Mouse (Mus musculus) megakaryocyte, embryonic 14.5 days (primary cell): ENCODE results near the gene Spsb4. TPM values are rescaled to one million over a fixed set of nuclear protein-coding genes. Genes with fewer than 3 reads are reported as not detected.
A peak's percentile ranks its signal among the peaks of the same experiment; 100 is the strongest.

Experiments
- H3K27me3 ChIP-seq: replicated peaks from 2 replicates; pipeline ENCODE3; 2012; ENCODE audit warnings: inconsistent platforms
- H3K36me3 ChIP-seq: replicated peaks from 2 replicates; pipeline ENCODE3; 2012; ENCODE audit warnings: low read length, inconsistent platforms, mixed read lengths
- H3K4me1 ChIP-seq: 2 replicates; pipeline ENCODE4 v1.6.1; 2012; ENCODE audit warnings: inconsistent platforms
- H3K4me3 ChIP-seq: replicated peaks from 2 replicates; pipeline ENCODE3; 2012; ENCODE audit warnings: moderate library complexity, mild to moderate bottlenecking, inconsistent platforms
- H3K9me3 ChIP-seq: 2 replicates; pipeline ENCODE4 v1.6.1; 2012; ENCODE audit warnings: inconsistent platforms
- FLI1 ChIP-seq: IDR thresholded peaks from 2 replicates; pipeline ENCODE4 v1.6.1; 2012; ENCODE audit warnings: low read length, inconsistent platforms, mixed read lengths
- GATA1 ChIP-seq: IDR thresholded peaks from 3 replicates; pipeline ENCODE4 v1.6.1; 2012; ENCODE audit warnings: mixed read lengths, low read length, inconsistent platforms, borderline replicate concordance
- polyA plus RNA-seq: library from polyadenylated mRNA; stranded (reverse); fragments of >175 nt; gene quantifications from 2 replicates; pipeline ENCODE4 v1.2.3, GENCODE M21; 2012; ENCODE audit warnings: low replicate concordance; ENCODE audit not compliant: insufficient read depth

The Spsb4 gene
- polyA plus RNA-seq, 1 experiment: not detected

DNA sequence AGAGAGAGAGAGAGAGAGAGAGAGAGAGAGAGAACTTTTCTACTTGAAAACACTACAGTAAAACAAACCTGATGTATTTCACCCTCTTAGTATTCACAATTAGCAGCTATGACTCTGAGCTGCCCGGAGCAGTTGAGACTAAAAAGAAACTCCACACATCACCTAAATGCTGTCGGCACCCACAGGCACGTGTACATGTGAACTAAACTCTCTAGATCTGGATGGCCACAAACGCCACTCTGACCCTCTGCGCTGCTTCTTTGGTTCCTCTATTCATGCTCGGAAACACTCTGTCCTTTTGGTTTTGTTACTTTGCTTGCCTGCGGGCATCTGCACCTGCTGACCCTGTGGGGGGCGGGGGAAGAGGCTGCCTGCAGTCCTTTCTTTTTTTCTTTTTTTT is 23.0 kb upstream of the Spsb4 start:
- Histone ChIP-seq H3K9me3 (peaks cover 12% of the 10 kb centered on the region), H3K27me3 (peaks cover 8% of the 10 kb centered on the region), H3K4me3 (no peak overlapping the region), H3K36me3 (no peaks in the 10 kb centered on the region), H3K4me1 (no peaks in the 10 kb centered on the region)
- TF ChIP-seq FLI1: no peak
- no peak for TF ChIP-seq GATA1

- TF ChIP-seq FLI1: no peak
- TF ChIP-seq GATA1: no peak
- Histone ChIP-seq H3K27me3 (peaks cover 8% of the 10 kb centered on the region), H3K9me3 (peaks cover 18% of the 10 kb centered on the region), H3K36me3 (no peaks in the 10 kb centered on the region), H3K4me3 (no peak overlapping the region), H3K4me1 (no peaks in the 10 kb centered on the region)
Measured at GRCm38 (mm10) chr9:97038010-97038409, 19.4 kb upstream of the Spsb4 start.

GRCm38 (mm10) chr9:97036656-97037055 is 18.0 kb upstream of the Spsb4 start:
- no peaks in the 10 kb centered on the region for H3K36me3 ChIP-seq
- peaks cover 18% of the 10 kb centered on the region for H3K9me3 ChIP-seq
- H3K4me3 ChIP-seq: no peak overlapping the region
- TF ChIP-seq GATA1 (no peak), FLI1 (no peak)
- peaks cover 10% of the 10 kb centered on the region for H3K27me3 ChIP-seq
- H3K4me1 ChIP-seq: no peaks in the 10 kb centered on the region

- Histone ChIP-seq H3K36me3 (no peaks in the 10 kb centered on the region), H3K4me3 (no peak overlapping the region), H3K4me1 (no peaks in the 10 kb centered on the region), H3K9me3 (peaks cover 23% of the 10 kb centered on the region), H3K27me3 (peaks cover 26% of the 10 kb centered on the region)
- no peak for TF ChIP-seq FLI1
- TF ChIP-seq GATA1: no peak
Measured at GRCm38 (mm10) chr9:97027361-97027760, 8.7 kb upstream of the Spsb4 start.

GRCm38 (mm10) chr9:97026006-97026405 is 7.4 kb upstream of the Spsb4 start:
- peaks cover 30% of the 10 kb centered on the region for H3K27me3 ChIP-seq
- peaks cover 24% of the 10 kb centered on the region for H3K9me3 ChIP-seq
- H3K4me3 ChIP-seq: no peak overlapping the region
- H3K36me3 ChIP-seq: no peaks in the 10 kb centered on the region
- no peaks in the 10 kb centered on the region for H3K4me1 ChIP-seq
- TF ChIP-seq GATA1 (no peak), FLI1 (no peak)

DNA sequence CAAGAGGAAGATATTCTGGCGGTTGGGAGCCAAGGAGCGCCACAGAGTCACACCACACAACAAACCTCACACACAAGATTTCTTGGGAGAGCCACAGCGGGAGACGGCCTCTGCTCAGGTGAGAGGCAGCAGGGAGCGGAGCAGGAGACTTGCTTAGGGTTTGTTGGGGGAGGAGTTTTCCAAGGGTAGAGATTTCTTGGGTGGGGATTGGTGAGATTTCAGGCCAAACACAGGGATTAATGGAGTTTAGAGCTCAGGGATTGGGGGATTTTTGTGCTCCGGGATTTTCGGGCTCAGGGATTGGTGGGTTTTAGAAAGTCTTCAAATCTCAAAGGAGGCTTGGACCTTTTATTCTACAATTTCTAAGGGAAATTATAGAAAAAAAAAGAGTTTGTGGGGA is 5.8 kb upstream of the Spsb4 start:
- no peaks in the 10 kb centered on the region for H3K36me3 ChIP-seq
- H3K4me3 ChIP-seq: no peak overlapping the region
- no peaks in the 10 kb centered on the region; the same call in 1 of the 2 replicates for H3K4me1 ChIP-seq
- peaks cover 43% of the 10 kb centered on the region for H3K27me3 ChIP-seq
- no peak for TF ChIP-seq FLI1
- TF ChIP-seq GATA1: no peak
- H3K9me3 ChIP-seq: peaks cover 31% of the 10 kb centered on the region

- Histone ChIP-seq H3K9me3 (peaks cover 27% of the 10 kb centered on the region), H3K36me3 (no peaks in the 10 kb centered on the region), H3K4me3 (no peak overlapping the region), H3K4me1 (peaks cover 15% of the 10 kb centered on the region), H3K27me3 (peaks cover 52% of the 10 kb centered on the region)
- TF ChIP-seq GATA1: no peak
- no peak for TF ChIP-seq FLI1
Measured at GRCm38 (mm10) chr9:97022948-97023347, 4.3 kb upstream of the Spsb4 start.

- H3K4me3 ChIP-seq: no peak overlapping the region
- H3K36me3 ChIP-seq: no peaks in the 10 kb centered on the region
- TF ChIP-seq GATA1 (no peak), FLI1 (no peak)
- H3K4me1 ChIP-seq: peaks cover 21% of the 10 kb centered on the region
- H3K9me3 ChIP-seq: peaks cover 25% of the 10 kb centered on the region
- H3K27me3 ChIP-seq: peaks cover 56% of the 10 kb centered on the region
Measured at GRCm38 (mm10) chr9:97022371-97022770, 3.7 kb upstream of the Spsb4 start.

GRCm38 (mm10) chr9:97020152-97020551 is 1.5 kb upstream of the Spsb4 start:
- peaks cover 74% of the 10 kb centered on the region for H3K27me3 ChIP-seq

GRCm38 (mm10) chr9:97019686-97020085 is 1.0 kb upstream of the Spsb4 start:
- Histone ChIP-seq H3K27me3 (peaks cover 75% of the 10 kb centered on the region), H3K36me3 (no peaks in the 10 kb centered on the region), H3K9me3 (peaks cover 20% of the 10 kb centered on the region; the same call in 1 of the 2 replicates), H3K4me1 (peaks cover 26% of the 10 kb centered on the region), H3K4me3 (no peak overlapping the region)
- TF ChIP-seq FLI1: no peak
- TF ChIP-seq GATA1: no peak

More at GRCm38 (mm10) chr9:97020152-97020551, 1.5 kb upstream of the Spsb4 start:
- Histone ChIP-seq H3K4me1 (peaks cover 26% of the 10 kb centered on the region), H3K36me3 (no peaks in the 10 kb centered on the region), H3K4me3 (no peak overlapping the region), H3K9me3 (peaks cover 20% of the 10 kb centered on the region; the same call in 1 of the 2 replicates)
- no peak for TF ChIP-seq FLI1

- Histone ChIP-seq H3K4me1 (peaks cover 26% of the 10 kb centered on the region), H3K27me3 (peaks cover 76% of the 10 kb centered on the region), H3K9me3 (peaks cover 20% of the 10 kb centered on the region; the same call in 1 of the 2 replicates), H3K4me3 (peak overlapping the region; percentile 34), H3K36me3 (no peaks in the 10 kb centered on the region)
- TF ChIP-seq FLI1 (no peak), GATA1 (no peak)
Measured at GRCm38 (mm10) chr9:97019231-97019630, 588 bp upstream of the Spsb4 start.
